Mouse (Mus musculus) pancreas, adult 10 weeks (tissue): ENCODE data around the gene Gdf11. TPM values are rescaled to one million over a fixed set of nuclear protein-coding genes. Genes with fewer than 3 reads are reported as not detected.

ENCODE experiments used
- polyA plus RNA-seq: library from polyadenylated mRNA; stranded (reverse); fragments of 350-450 nt; fragmentation: Illumina TruSeq; extraction: RNeasy Lipid Tissue Mini Kit (QIAGEN cat#74804); gene quantifications from one replicate; pipeline ENCODE4 v1.2.3, GENCODE M21; 2015; ENCODE audit warnings: low read depth, low replicate concordance; ENCODE audit not compliant: insufficient read depth

Gene Gdf11
- polyA plus RNA-seq = not detected

DNA sequence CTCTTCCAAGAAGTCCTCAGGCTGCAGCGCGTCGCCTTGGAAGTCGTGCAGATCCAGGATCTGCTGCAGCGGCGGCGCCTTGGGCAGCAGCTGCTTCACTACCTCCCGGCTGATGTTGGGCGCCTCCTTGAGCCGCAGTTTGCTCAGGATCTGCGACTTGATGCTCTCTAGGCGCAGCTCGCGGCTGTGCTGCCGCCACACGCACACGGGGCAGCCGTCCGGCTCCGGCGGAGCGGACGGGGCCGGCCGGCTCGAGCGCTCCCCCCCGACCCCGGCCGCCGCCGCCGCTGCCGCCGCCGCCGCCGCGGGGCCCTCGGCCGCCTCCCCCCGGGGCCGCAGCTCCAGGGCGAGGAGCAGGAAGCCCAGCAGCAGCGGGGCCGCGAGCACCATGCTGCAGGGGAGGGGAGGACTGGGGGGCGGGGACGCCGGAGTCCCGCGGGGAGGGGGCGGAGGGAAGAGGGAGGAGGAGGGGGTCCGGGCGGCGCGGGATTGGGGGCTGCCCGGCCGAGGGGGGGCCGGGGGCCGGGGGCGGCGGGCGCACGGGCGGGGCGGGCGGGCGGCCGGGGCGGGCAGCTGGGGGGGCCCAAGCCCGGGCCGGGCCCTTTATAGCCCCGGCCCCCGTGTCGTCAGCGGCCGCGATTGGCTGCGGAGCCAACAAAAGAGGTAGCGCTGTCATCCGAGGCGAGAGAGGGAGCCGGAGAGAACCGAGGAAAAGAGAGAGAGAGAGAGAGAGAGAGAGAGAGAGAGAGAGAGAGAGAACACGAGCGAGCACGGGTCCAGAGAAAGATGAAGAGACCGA, at the start of gene Gdf11:
Gene Gdf11 (minus strand): TSS at position 423 of the 799 bp plus-strand sequence.

GRCm38 (mm10) chr10:128933574-128933973, 42.1 kb upstream of the Gdf11 start, which contains the start of gene Itga7:
Gene Itga7, plus strand, starts transcription at chr10:128933818.

DNA sequence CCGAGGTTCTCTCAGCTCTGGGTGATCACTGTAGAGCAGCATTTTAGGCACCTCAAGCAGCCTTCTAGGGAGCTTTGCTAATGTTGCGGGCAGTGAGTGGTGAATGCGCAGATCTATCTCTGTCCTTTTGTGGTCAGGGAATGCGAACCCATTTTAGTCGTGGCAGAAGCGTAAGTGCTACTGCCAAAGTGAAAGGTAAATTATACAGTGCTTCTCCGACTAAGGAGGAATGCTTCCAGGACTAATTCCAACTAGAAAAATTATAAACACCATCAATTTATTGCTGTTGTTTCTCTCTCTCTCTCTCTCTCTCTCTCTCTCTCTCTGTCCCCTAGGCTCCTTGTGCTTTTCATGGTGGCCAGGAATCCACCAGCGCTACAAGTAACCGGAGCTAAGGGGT, 32.4 kb upstream of the Gdf11 start, which contains the start of gene Bloc1s1:
Gene Bloc1s1 (minus strand): TSS at position 101 of the 400 bp plus-strand sequence.

DNA sequence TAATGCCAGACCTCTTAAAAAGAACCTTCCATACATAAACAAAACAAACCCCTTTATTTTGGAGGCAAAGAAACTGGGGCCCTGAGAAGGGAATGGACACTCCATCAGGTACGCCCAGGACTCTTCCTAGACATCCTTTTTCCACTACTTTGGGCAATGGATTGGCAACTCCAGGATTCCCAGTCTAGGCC, 31.2 kb upstream of the Gdf11 start, which contains the start of gene Rdh5:
Gene Rdh5 (minus strand): TSS at position 67 of the 191 bp plus-strand sequence.

DNA sequence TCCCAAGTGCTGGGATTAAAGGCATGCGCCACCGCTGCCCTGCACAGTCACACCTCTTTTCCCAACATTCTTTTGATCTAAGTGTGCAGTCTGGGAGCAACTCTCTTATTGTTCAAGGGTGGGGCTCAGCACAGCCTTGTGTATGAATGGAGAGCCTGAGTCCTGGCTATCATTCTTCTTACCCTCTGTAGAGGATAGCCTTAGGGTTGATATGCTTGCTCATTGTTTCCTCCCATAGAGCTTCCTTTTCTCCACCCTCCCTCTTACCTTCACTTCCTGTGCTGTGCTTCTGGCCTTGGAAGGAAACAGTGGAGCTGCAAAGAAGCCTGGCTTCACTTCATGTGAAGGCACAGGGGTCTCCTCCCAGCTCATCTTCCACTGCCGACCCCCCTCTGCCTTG, 9.2 kb upstream of the Gdf11 start, which contains the start of gene Cd63:
Gene Cd63 (plus strand): TSS at position 292 of the 400 bp plus-strand sequence.

Other genes starting within 250 kb of the Gdf11 start
- gene Ikzf4, start 245.7 kb downstream of the Gdf11 start, polyA plus RNA-seq = 0.70 TPM
- gene Suox, start 217.6 kb downstream of the Gdf11 start, polyA plus RNA-seq = 3.5 TPM
- gene Rab5b, start 195.5 kb downstream of the Gdf11 start, polyA plus RNA-seq = 15.3 TPM
- not detected for gene Pmel, start 187.5 kb downstream of the Gdf11 start, polyA plus RNA-seq
- gene Cdk2, start 186.7 kb downstream of the Gdf11 start, polyA plus RNA-seq = 6.2 TPM
- 10.4 TPM for gene Dgka, start 146.9 kb downstream of the Gdf11 start, polyA plus RNA-seq
- gene Pym1, start 143.8 kb downstream of the Gdf11 start, polyA plus RNA-seq = 4.8 TPM
- gene Mmp19, start 100.8 kb downstream of the Gdf11 start, polyA plus RNA-seq = 3.0 TPM
- 9.2 TPM for gene Dnajc14, start 87.7 kb downstream of the Gdf11 start, polyA plus RNA-seq
- 6.6 TPM for gene Tmem198b, start 87.3 kb downstream of the Gdf11 start, polyA plus RNA-seq
- gene Sarnp, start 74.4 kb downstream of the Gdf11 start, polyA plus RNA-seq = 15.9 TPM
- gene Ormdl2, start 70.1 kb downstream of the Gdf11 start, polyA plus RNA-seq = 11.8 TPM
- gene Cd63, start 9.3 kb upstream of the Gdf11 start, polyA plus RNA-seq = 125 TPM
- gene Rdh5, start 31.2 kb upstream of the Gdf11 start, polyA plus RNA-seq = 12.1 TPM
- 47.0 TPM for gene Bloc1s1, start 32.3 kb upstream of the Gdf11 start, polyA plus RNA-seq
- gene Itga7, start 42.1 kb upstream of the Gdf11 start, polyA plus RNA-seq = 5.2 TPM
- gene Mettl7b, start 69.3 kb upstream of the Gdf11 start, polyA plus RNA-seq = not detected
- not detected for gene Olfr9, start 97.7 kb upstream of the Gdf11 start, polyA plus RNA-seq
- gene Olfr763, start 119.1 kb upstream of the Gdf11 start, polyA plus RNA-seq = not detected
- gene Olfr764-ps1, start 148.2 kb upstream of the Gdf11 start, polyA plus RNA-seq = not detected
- not detected for gene Olfr765, start 158.3 kb upstream of the Gdf11 start, polyA plus RNA-seq
- gene Olfr766-ps1, start 177.3 kb upstream of the Gdf11 start, polyA plus RNA-seq = not detected
- gene Olfr767, start 191.2 kb upstream of the Gdf11 start, polyA plus RNA-seq = not detected
- gene Olfr768, start 207.7 kb upstream of the Gdf11 start, polyA plus RNA-seq = not detected
- not detected for gene Olfr769, start 226.1 kb upstream of the Gdf11 start, polyA plus RNA-seq
- gene Olfr770, start 247.3 kb upstream of the Gdf11 start, polyA plus RNA-seq = not detected